Mouse (Mus musculus): ENCODE measurements around the gene Eef2k. TPM values are rescaled to one million over a fixed set of nuclear protein-coding genes. Genes with fewer than 3 reads are reported as not detected.

Eef2k gene
- total and polyA plus RNA-seq, 2 experiments from 2014 or later, result 31.1 to 42.0 TPM

- Histone ChIP-seq H3K27me3 (ENCODE audit: insufficient read depth, low read length) (no peaks in the 10 kb centered on the region), H3K27ac (ENCODE audit: low read depth, low read length) (no peak overlapping the region), H3K4me3 (ENCODE audit: low read depth, low read length) (no peak overlapping the region), H3K9me3 (ENCODE audit: low read length) (no peaks in the 10 kb centered on the region), H3K9ac (replicated peaks; ENCODE audit: low read length, poor library complexity, severe bottlenecking) (no peak overlapping the region), H3K4me1 (ENCODE audit: insufficient read depth, low read length) (no peaks in the 10 kb centered on the region), H3K36me3 (ENCODE audit: insufficient read depth, low read length) (peaks cover 9% of the 10 kb centered on the region), H3K4me2 (ENCODE audit: low read depth, low read length, poor library complexity, severe bottlenecking) (no peak overlapping the region)
- ATAC-seq (ENCODE audit: low FRiP score), result no peak
- no peak for DNase-seq (ENCODE audit: low spot score)
- 81% methylated on average over 12 of the region's 12 CpGs for WGBS
- TF ChIP-seq CTCF (IDR thresholded peaks at IDR 0.05), result no peak
Observed at GRCm38 (mm10) chr7:120873083-120873482, 30.5 kb downstream of the Eef2k start.

- H3K4me1 ChIP-seq (ENCODE audit: insufficient read depth, low read length), result no peaks in the 10 kb centered on the region
- no peak overlapping the region for H3K27ac ChIP-seq (ENCODE audit: low read depth, low read length)
- no peak overlapping the region for H3K4me2 ChIP-seq (ENCODE audit: low read depth, low read length, poor library complexity, severe bottlenecking)
- TF ChIP-seq CTCF (IDR thresholded peaks at IDR 0.05), result no peak
- ATAC-seq (ENCODE audit: low FRiP score) (no peak), DNase-seq (ENCODE audit: low spot score) (no peak)
- H3K36me3 ChIP-seq (ENCODE audit: insufficient read depth, low read length), result peaks cover 9% of the 10 kb centered on the region
- no peaks in the 10 kb centered on the region for H3K27me3 ChIP-seq (ENCODE audit: insufficient read depth, low read length)
- H3K9me3 ChIP-seq (ENCODE audit: low read length), result no peaks in the 10 kb centered on the region
- H3K9ac ChIP-seq (replicated peaks; ENCODE audit: low read length, poor library complexity, severe bottlenecking), result no peak overlapping the region
- H3K4me3 ChIP-seq (ENCODE audit: low read depth, low read length), result no peak overlapping the region
- 91% methylated on average over 3 of the region's 3 CpGs for WGBS
Observed at GRCm38 (mm10) chr7:120874021-120874420, 31.4 kb downstream of the Eef2k start.

- DNase-seq (ENCODE audit: low spot score) (no peak), ATAC-seq (ENCODE audit: low FRiP score) (no peak)
- peaks cover 11% of the 10 kb centered on the region for H3K36me3 ChIP-seq (ENCODE audit: insufficient read depth, low read length)
- no peak for TF ChIP-seq CTCF (IDR thresholded peaks at IDR 0.05)
- no peak overlapping the region for H3K9ac ChIP-seq (replicated peaks; ENCODE audit: low read length, poor library complexity, severe bottlenecking)
- H3K27me3 ChIP-seq (ENCODE audit: insufficient read depth, low read length), result no peaks in the 10 kb centered on the region
- no peaks in the 10 kb centered on the region for H3K4me1 ChIP-seq (ENCODE audit: insufficient read depth, low read length)
- H3K4me3 ChIP-seq (ENCODE audit: low read depth, low read length), result no peak overlapping the region
- 81% methylated on average over 7 of the region's 7 CpGs for WGBS
- no peak overlapping the region for H3K27ac ChIP-seq (ENCODE audit: low read depth, low read length)
- no peaks in the 10 kb centered on the region for H3K9me3 ChIP-seq (ENCODE audit: low read length)
- H3K4me2 ChIP-seq (ENCODE audit: low read depth, low read length, poor library complexity, severe bottlenecking), result no peak overlapping the region
Observed at GRCm38 (mm10) chr7:120874764-120875539, 32.3 kb downstream of the Eef2k start.

GRCm38 (mm10) chr7:120875540-120876388 is 33.1 kb downstream of the Eef2k start:
- WGBS, result 74% methylated on average over 3 of the region's 3 CpGs
- H3K4me2 ChIP-seq (ENCODE audit: low read depth, low read length, poor library complexity, severe bottlenecking), result no peak overlapping the region

DNA sequence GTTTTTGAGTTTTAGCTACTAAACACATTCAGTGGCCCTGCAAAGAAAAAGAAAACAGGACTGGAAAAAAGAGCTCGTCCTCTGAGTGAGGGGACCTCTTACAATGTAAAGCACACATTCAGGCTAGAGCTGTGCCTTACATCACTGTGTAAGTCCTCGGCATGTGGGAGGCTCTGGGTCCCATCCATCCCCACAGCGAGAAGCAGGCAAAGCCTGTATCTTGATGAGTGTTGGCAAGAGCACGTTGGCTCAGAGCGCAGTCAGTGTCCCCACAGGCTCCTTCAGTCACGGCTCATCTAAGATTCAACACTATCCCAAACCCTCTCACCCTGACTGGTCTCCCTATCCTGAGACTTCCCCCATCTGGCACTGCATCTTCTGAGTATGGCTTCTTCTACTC is 35.6 kb downstream of the Eef2k start:
- Histone ChIP-seq H3K36me3 (ENCODE audit: insufficient read depth, low read length) (peaks cover 26% of the 10 kb centered on the region), H3K9ac (replicated peaks; ENCODE audit: low read length, poor library complexity, severe bottlenecking) (no peak overlapping the region), H3K27me3 (ENCODE audit: insufficient read depth, low read length) (no peaks in the 10 kb centered on the region), H3K4me1 (ENCODE audit: insufficient read depth, low read length) (no peaks in the 10 kb centered on the region), H3K4me3 (ENCODE audit: low read depth, low read length) (no peak overlapping the region), H3K4me2 (ENCODE audit: low read depth, low read length, poor library complexity, severe bottlenecking) (no peak overlapping the region), H3K27ac (ENCODE audit: low read depth, low read length) (no peak overlapping the region), H3K9me3 (ENCODE audit: low read length) (no peaks in the 10 kb centered on the region)
- DNase-seq (ENCODE audit: low spot score) (peak; percentile 52), ATAC-seq (ENCODE audit: low FRiP score) (no peak)
- no peak for TF ChIP-seq CTCF (IDR thresholded peaks at IDR 0.05)
- WGBS, result 76% methylated on average over 6 of the region's 6 CpGs

More at GRCm38 (mm10) chr7:120875540-120876388, 33.1 kb downstream of the Eef2k start:
- no peaks in the 10 kb centered on the region for H3K4me1 ChIP-seq (ENCODE audit: insufficient read depth, low read length)
- H3K9ac ChIP-seq (replicated peaks; ENCODE audit: low read length, poor library complexity, severe bottlenecking), result no peak overlapping the region
- no peak for TF ChIP-seq CTCF (IDR thresholded peaks at IDR 0.05)
- no peaks in the 10 kb centered on the region for H3K27me3 ChIP-seq (ENCODE audit: insufficient read depth, low read length)
- H3K4me3 ChIP-seq (ENCODE audit: low read depth, low read length), result no peak overlapping the region
- ATAC-seq (ENCODE audit: low FRiP score), result no peak
- DNase-seq (ENCODE audit: low spot score), result no peak
- H3K9me3 ChIP-seq (ENCODE audit: low read length), result no peaks in the 10 kb centered on the region
- peaks cover 18% of the 10 kb centered on the region for H3K36me3 ChIP-seq (ENCODE audit: insufficient read depth, low read length)
- H3K27ac ChIP-seq (ENCODE audit: low read depth, low read length), result no peak overlapping the region

DNA sequence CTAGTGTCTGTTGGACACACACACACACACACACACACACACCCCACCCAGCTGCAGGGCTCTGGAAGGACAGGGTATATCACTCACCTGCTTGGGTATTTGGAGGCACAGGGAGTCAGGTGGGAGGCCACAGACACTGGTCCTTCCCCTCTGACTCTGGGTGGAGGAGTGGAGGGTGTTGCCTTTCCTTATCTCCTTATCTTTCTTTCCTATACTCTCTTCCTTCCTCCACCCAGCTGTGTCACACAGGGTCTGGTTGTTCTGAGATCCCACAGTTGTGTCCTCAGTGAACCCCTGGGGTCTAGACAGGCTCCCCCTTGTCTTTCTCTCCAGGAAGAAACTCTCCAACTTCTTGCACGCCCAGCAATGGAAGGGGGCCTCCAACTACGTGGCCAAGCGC is 37.3 kb downstream of the Eef2k start:
- no peak for TF ChIP-seq CTCF (IDR thresholded peaks at IDR 0.05)
- 97% methylated on average over 3 of the region's 3 CpGs for WGBS
- ATAC-seq (ENCODE audit: low FRiP score) (no peak), DNase-seq (ENCODE audit: low spot score) (no peak)
- Histone ChIP-seq H3K27me3 (ENCODE audit: insufficient read depth, low read length) (no peaks in the 10 kb centered on the region), H3K9ac (replicated peaks; ENCODE audit: low read length, poor library complexity, severe bottlenecking) (no peak overlapping the region), H3K9me3 (ENCODE audit: low read length) (no peaks in the 10 kb centered on the region), H3K4me1 (ENCODE audit: insufficient read depth, low read length) (no peaks in the 10 kb centered on the region), H3K36me3 (ENCODE audit: insufficient read depth, low read length) (peaks cover 37% of the 10 kb centered on the region), H3K4me3 (ENCODE audit: low read depth, low read length) (no peak overlapping the region), H3K27ac (ENCODE audit: low read depth, low read length) (no peak overlapping the region), H3K4me2 (ENCODE audit: low read depth, low read length, poor library complexity, severe bottlenecking) (no peak overlapping the region)
